Mouse (Mus musculus) ES-E14 (cell line): ENCODE results near the gene Atp5g1.
"Not testable (repeated sequence)": the region's sequence is repeated elsewhere in the genome, so short reads cannot be mapped to it uniquely, and the experiment has no call there.

Experiments
- HCFC1 ChIP-seq: IDR thresholded peaks from 2 replicates; pipeline ENCODE4 v1.6.1; 2012; ENCODE audit warnings: low read length, inconsistent platforms, borderline replicate concordance; ENCODE audit not compliant: insufficient read depth
- ZNF384 ChIP-seq: IDR thresholded peaks from 2 replicates; pipeline ENCODE4 v1.6.1; 2012; ENCODE audit warnings: low read depth, low read length, inconsistent platforms

GRCm38 (mm10) chr11:96110950-96111349 is 35.5 kb upstream of the Atp5g1 start:
- not testable (repeated sequence) for TF ChIP-seq ZNF384, HCFC1
